Mouse (Mus musculus) thymus, adult 2 months (tissue): ENCODE measurements around the gene Hhat. TPM values are rescaled to one million over a fixed set of nuclear protein-coding genes. Genes with fewer than 3 reads are reported as not detected.

Experiments
- DNase-seq: peaks from one replicate; pipeline ENCODE4 v3.0.0; 2021
- H3K27ac ChIP-seq: fragments of 200-500 bp; 2 replicates; pipeline ENCODE4 v1.5.1; 2012; ENCODE audit warnings: low read length, control low read depth; ENCODE audit not compliant: control insufficient read depth, insufficient read depth
- H3K27me3 ChIP-seq: fragments of 200-500 bp; 2 replicates; pipeline ENCODE4 v1.6.1; 2012; ENCODE audit warnings: mild to moderate bottlenecking, low read length, moderate library complexity, mixed read lengths; ENCODE audit not compliant: control insufficient read depth, insufficient read depth
- H3K36me3 ChIP-seq: fragments of 200-500 bp; 2 replicates; pipeline ENCODE4 v1.6.1; 2012; ENCODE audit warnings: mild to moderate bottlenecking, low read length, moderate library complexity; ENCODE audit not compliant: control insufficient read depth, insufficient read depth
- H3K4me1 ChIP-seq: fragments of 200-500 bp; replicated peaks from 2 replicates; pipeline ENCODE4 v1.6.1; 2012; ENCODE audit warnings: low read length; ENCODE audit not compliant: control insufficient read depth, insufficient read depth
- H3K4me3 ChIP-seq: fragments of 200-500 bp; 2 replicates; pipeline ENCODE4 v1.5.1; 2012; ENCODE audit warnings: mild to moderate bottlenecking, low read length, control low read depth, moderate library complexity; ENCODE audit not compliant: control insufficient read depth, insufficient read depth
- CTCF ChIP-seq: fragments of 200-500 bp; IDR thresholded peaks from 2 replicates; pipeline ENCODE4 v1.5.1; 2012; ENCODE audit warnings: mild to moderate bottlenecking, control low read depth, low read length, moderate library complexity, borderline replicate concordance; ENCODE audit not compliant: control insufficient read depth, poor library complexity, insufficient read depth; ENCODE audit errors: extremely low read depth
- POLR2A ChIP-seq: fragments of 200-500 bp; IDR thresholded peaks from 2 replicates; pipeline ENCODE4 v1.6.1; 2012; ENCODE audit warnings: mild to moderate bottlenecking, low read length, control low read depth, moderate library complexity; ENCODE audit not compliant: control insufficient read depth, poor library complexity, insufficient read depth; ENCODE audit errors: extremely low read depth
- WGBS: fragments of 180-500 bp; shearing (Covaris S2); methylation state at CpG from one replicate; pipeline ENCODE4 v1.1.7; 2018; 5-methylcytosine and 5-hydroxymethylcytosine counted together
- polyA plus RNA-seq: library from polyadenylated mRNA; depleted of rRNA; stranded (reverse); fragments of >200 nt; gene quantifications from 2 replicates; pipeline ENCODE4 v1.2.3, GENCODE M21; 2012

Hhat gene
- polyA plus RNA-seq, 1 experiment: 5.8 TPM

DNA sequence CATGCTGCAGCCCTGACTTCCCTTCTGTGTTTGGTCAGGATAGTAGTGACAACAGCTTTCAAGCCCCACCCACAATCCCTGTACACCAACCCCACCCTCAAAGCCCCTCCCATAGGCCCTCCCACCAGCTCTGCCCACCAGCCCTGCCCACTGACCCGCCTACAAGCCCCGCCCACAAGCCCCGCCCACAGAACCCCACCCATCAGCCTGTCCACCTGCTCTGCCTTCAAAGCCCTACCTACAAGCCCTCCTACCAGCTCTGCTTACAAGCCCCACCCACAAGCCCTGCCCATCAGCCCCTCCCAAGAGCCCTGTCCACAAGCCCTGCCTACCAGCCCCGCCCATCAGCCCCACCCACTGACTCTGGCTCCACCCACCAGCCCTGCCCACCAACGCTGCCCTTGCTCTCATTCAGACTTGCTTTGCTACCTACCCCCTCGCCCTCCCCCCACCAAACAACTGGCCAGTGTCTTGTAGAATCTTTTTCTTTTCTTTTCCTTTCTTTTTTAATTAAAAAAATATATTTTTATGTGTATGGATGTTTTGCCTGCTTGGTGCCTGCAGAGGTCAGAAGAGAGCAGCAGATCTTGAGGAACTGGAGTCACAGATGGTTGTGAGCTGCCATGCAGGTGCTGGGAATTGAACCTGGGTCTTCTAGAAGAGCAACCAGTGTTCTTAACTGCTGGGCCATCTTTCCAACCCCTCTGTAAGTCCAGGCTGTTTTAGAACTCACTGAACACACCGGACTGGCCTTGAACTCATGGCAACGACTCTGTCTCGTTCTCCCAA, 24.1 kb upstream of the Hhat start:
- Histone ChIP-seq H3K27ac (no peak overlapping the region), H3K27me3 (no peaks in the 10 kb centered on the region), H3K4me1 (peaks cover 28% of the 10 kb centered on the region), H3K36me3 (no peaks in the 10 kb centered on the region), H3K4me3 (no peak overlapping the region)
- TF ChIP-seq CTCF (no peak), POLR2A (no peak)
- 88% methylated on average over 9 of the region's 9 CpGs for WGBS
- no peak for DNase-seq

DNA sequence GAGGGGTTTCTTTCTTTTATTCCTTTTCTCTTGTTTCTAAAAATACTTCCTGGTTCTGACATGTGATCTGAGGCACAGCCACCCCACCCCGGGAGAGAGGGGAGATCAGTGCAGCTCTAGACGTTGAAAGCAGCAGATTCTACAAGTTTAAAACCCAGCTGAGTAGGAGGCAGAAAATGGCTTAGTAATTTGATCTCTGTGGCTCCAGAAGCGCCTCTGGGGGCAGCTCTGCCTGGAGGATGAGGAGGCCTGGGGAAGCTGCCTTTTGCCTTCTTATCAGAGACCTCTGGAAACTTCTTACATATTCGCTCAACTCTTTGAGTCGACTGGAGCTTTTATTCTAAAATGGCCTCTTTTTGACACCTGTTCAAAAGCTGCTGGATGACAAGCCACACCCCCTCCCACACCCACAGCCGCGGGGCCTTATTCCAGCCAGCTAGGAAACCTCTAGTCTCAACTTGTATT, 20.9 kb upstream of the Hhat start:
- TF ChIP-seq CTCF: no peak
- no peak for TF ChIP-seq POLR2A
- H3K4me1 ChIP-seq: peaks cover 18% of the 10 kb centered on the region
- DNase-seq: peak; percentile 48
- peak overlapping the region; percentile 99 for H3K27ac ChIP-seq
- H3K36me3 ChIP-seq: no peaks in the 10 kb centered on the region
- no peaks in the 10 kb centered on the region for H3K27me3 ChIP-seq
- WGBS: 11% methylated on average over 7 of the region's 7 CpGs
- no peak overlapping the region for H3K4me3 ChIP-seq

DNA sequence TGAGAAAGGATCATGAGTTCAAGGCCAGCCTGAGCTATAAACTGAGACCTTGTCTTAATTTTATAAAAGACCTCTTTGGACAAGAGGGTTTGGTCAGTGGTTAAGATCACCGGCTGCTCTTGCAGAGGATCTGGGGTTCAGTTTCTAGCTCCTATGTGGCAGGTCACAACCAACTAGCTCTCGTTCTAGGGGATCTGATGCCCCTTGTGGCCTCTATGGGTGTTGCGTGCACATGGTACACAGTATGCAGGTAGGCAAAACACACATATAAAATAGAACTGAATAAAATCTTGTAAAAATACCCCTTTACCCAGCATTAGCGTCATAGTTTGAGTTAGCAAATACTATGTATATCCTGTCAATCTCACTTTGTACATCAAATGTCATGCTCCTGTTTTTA, 19.4 kb upstream of the Hhat start:
- H3K4me1 ChIP-seq: peaks cover 9% of the 10 kb centered on the region
- TF ChIP-seq POLR2A (no peak), CTCF (no peak)
- no peaks in the 10 kb centered on the region for H3K36me3 ChIP-seq
- H3K27ac ChIP-seq: no peak overlapping the region
- no peak overlapping the region for H3K4me3 ChIP-seq
- H3K27me3 ChIP-seq: no peaks in the 10 kb centered on the region
- 93% methylated on average over 4 of the region's 4 CpGs for WGBS
- DNase-seq: peak; percentile 57

DNA sequence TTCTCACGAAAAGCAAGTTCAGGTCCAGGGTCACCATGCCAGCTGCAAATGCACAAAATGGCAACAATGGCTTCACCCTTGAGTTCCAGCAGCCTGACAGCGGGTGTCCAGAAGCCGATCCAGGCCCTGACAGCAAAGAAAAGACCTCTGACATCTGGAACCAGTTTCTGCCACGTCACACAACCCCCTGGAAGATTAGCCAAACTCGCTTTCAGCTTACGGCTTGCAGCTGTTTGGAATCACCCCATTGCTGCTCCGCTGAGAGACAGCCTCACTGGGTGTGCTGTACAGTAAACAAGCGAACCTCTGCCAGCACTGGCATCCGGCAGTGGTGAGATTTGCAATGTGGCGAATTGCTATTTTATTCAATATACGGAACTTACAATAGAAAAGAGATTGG, 18.8 kb upstream of the Hhat start:
- H3K4me3 ChIP-seq: no peak overlapping the region
- no peak for TF ChIP-seq CTCF
- TF ChIP-seq POLR2A: no peak
- no peak for DNase-seq
- 96% methylated on average over 11 of the region's 11 CpGs for WGBS
- no peaks in the 10 kb centered on the region for H3K27me3 ChIP-seq
- H3K27ac ChIP-seq: no peak overlapping the region
- H3K36me3 ChIP-seq: no peaks in the 10 kb centered on the region
- H3K4me1 ChIP-seq: peaks cover 9% of the 10 kb centered on the region

DNA sequence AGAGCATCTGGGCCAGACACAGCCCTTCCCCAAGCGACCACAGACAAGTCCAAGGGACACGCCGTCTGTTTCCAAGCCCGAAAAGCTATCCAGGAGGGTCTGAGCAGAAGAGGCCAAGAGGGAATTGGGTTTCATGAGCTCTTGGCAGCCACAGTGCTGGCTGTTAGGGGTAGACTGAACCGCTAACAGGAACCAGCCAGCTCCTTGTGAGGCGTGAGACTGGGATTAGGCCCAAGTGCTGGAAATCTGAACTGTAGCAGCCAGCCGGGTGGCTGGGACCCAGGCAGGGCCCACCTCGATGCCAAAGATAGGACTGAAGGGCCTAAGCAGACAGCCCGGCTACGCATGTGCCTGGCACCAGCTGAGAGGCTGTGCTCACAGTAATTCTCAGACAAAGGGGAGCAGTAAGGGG, 18.1 kb upstream of the Hhat start:
- no peak for TF ChIP-seq POLR2A
- TF ChIP-seq CTCF: no peak
- H3K4me3 ChIP-seq: no peak overlapping the region
- H3K27ac ChIP-seq: no peak overlapping the region
- DNase-seq: no peak
- WGBS: 94% methylated on average over 10 of the region's 10 CpGs
- no peaks in the 10 kb centered on the region for H3K27me3 ChIP-seq
- H3K4me1 ChIP-seq: peaks cover 9% of the 10 kb centered on the region
- H3K36me3 ChIP-seq: no peaks in the 10 kb centered on the region

DNA sequence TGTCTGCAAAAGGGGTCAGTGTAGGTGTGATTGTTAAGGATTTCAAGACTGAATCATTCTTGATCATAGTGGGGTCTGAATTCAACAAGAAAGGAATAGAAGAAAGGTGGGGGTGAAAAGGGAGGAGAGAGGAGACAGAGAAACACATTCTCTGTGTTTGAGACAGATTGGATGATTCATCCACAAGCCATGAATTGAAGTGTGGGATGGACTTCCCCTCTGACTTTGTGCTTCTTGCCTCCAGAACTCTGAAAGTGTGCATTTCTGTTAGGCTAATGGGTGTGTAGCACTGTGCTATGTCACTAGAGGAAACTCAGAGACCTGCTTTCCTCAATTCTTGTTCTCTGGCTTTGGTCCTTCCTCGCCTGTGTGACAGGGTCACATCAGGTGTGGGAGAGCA, 15.2 kb upstream of the Hhat start:
- H3K27ac ChIP-seq: no peak overlapping the region
- H3K4me3 ChIP-seq: no peak overlapping the region
- H3K36me3 ChIP-seq: no peaks in the 10 kb centered on the region
- 94% methylated on average over 1 of the region's 1 CpGs for WGBS
- no peaks in the 10 kb centered on the region for H3K27me3 ChIP-seq
- TF ChIP-seq CTCF (no peak), POLR2A (no peak)
- peaks cover under 1% of the 10 kb centered on the region; the same call in 1 of the 2 replicates for H3K4me1 ChIP-seq
- DNase-seq: no peak
